In the genomic region with DNA sequence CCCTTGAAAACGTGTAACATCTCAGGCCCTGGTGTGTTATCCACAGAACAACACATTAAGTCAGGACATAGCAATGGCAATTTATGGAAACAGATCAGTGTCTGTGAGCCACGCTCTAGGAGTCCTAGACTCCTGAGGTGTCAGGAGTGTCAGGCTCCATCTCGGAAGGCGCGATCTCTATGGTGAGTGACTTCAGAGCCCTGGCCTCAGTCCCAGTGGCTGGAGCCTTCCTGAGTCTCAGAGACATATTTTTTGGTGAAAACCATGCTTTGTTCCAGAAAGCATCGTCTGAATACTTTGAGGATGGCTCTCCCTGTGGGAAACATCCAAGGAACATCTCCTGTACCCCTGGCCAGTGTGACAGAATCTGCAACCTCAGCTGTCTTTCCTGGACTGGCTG, we compare ENCODE assay signal across 28 mouse cellular contexts. TPM values are rescaled to one million over a fixed set of nuclear protein-coding genes. Genes with fewer than 3 reads are reported as not detected.
"Had no signal": no experiment of that assay in that cellular context is flagged by ENCODE, and none has a peak within 500 bp of the region (broad histone marks: within the 10 kb centered on the region; RNA-seq: fewer than 3 reads in every experiment).

No protein-coding gene starts in this region.

- H3K9ac ChIP-seq: embryonic facial prominence, embryonic 12.5 days; embryonic facial prominence, embryonic 13.5 days; embryonic facial prominence, embryonic 15.5 days; forebrain, embryonic 12.5 days; forebrain, embryonic 13.5 days; forebrain, embryonic 15.5 days; forebrain, postnatal 0 days had no signal

- H3K27ac ChIP-seq: embryonic facial prominence, embryonic 10.5 days; embryonic facial prominence, embryonic 12.5 days; embryonic facial prominence, embryonic 13.5 days; embryonic facial prominence, embryonic 15.5 days; forebrain, embryonic 10.5 days; forebrain, embryonic 12.5 days; forebrain, embryonic 13.5 days; forebrain, embryonic 15.5 days; gastrocnemius, adult 2 months; heart, adult 2 months; heart, embryonic 10.5 days had no signal

- H3K9me3 ChIP-seq: embryonic facial prominence, embryonic 10.5 days; embryonic facial prominence, embryonic 12.5 days; embryonic facial prominence, embryonic 13.5 days; embryonic facial prominence, embryonic 15.5 days; forebrain, embryonic 10.5 days; forebrain, embryonic 12.5 days; forebrain, embryonic 13.5 days; forebrain, embryonic 15.5 days; heart, embryonic 10.5 days had no signal

- DNase-seq: embryo, embryonic 11 days; forebrain, postnatal 0 days; gastrocnemius, adult 2 months; gastrocnemius, postnatal 10 days; gastrocnemius, postnatal 14 days; gastrocnemius, postnatal 25 days; gastrocnemius, postnatal 36 days; heart, adult 11 months; heart, adult 18-20 months; heart, adult 2 months had no signal

- ATAC-seq: forebrain, embryonic 13.5 days; forebrain, embryonic 14.5 days; forebrain, embryonic 15.5 days; forebrain, embryonic 16.5 days; forebrain, postnatal 0 days had no signal

- H3K4me1 ChIP-seq: embryonic facial prominence, embryonic 12.5 days had no signal

- H3K36me3 ChIP-seq: embryonic facial prominence, embryonic 10.5 days; embryonic facial prominence, embryonic 12.5 days; embryonic facial prominence, embryonic 13.5 days; embryonic facial prominence, embryonic 15.5 days; forebrain, embryonic 10.5 days; forebrain, embryonic 12.5 days; forebrain, embryonic 15.5 days; heart, embryonic 10.5 days had no signal

- H3K4me2 ChIP-seq: embryonic facial prominence, embryonic 12.5 days; embryonic facial prominence, embryonic 13.5 days; embryonic facial prominence, embryonic 15.5 days; forebrain, embryonic 12.5 days; forebrain, embryonic 13.5 days; forebrain, embryonic 15.5 days; heart, embryonic 11.5 days had no signal

- H3K4me3 ChIP-seq: embryonic facial prominence, embryonic 10.5 days; embryonic facial prominence, embryonic 12.5 days; embryonic facial prominence, embryonic 13.5 days; embryonic facial prominence, embryonic 15.5 days; erythroblast, embryonic 14.5 days; forebrain, embryonic 10.5 days; forebrain, embryonic 12.5 days; forebrain, embryonic 13.5 days; forebrain, embryonic 15.5 days; gastrocnemius, adult 2 months; heart, adult 2 months; heart, embryonic 10.5 days had no signal

RNA-seq across cellular contexts. Expression of a gene that starts 2.7 kb away (rescaled TPM):
- total RNA-seq: common myeloid progenitor, adult 5-6 weeks; gastrocnemius, adult 18-20 months; gastrocnemius, adult 2 months; gastrocnemius, adult 8-10 months; gastrocnemius, postnatal 14 days; gastrocnemius, postnatal 25 days; gastrocnemius, postnatal 36 days; granulocyte monocyte progenitor cell, adult 5-6 weeks; heart, adult 2 months; heart, adult 8-10 months had no signal
- polyA plus RNA-seq: heart, embryonic 10.5 days; heart, embryonic 11.5 days had no signal
